Mouse (Mus musculus) kidney, adult 2 months (tissue): ENCODE measurements at regions not wholly inside any gene's neighbourhood (a gene's known extent, or its start where the extent isn't known, plus 50 kb on each side); places are given as distances from the start of the nearest gene placed in this dataset.

Experiments used
- CTCF ChIP-seq: fragments of 200-500 bp; conservative IDR thresholded peaks from 2 replicates; pipeline ENCODE4 v1.5.1; 2011; ENCODE audit warnings: low read depth, mild to moderate bottlenecking, control low read depth, low read length, moderate library complexity, mixed read lengths; ENCODE audit not compliant: insufficient read depth, insufficient read length
- POLR2A ChIP-seq: fragments of 200-500 bp; IDR thresholded peaks from one replicate; pipeline ENCODE4 v1.6.1; 2011; ENCODE audit warnings: low read depth, low read length, control low read depth

DNA sequence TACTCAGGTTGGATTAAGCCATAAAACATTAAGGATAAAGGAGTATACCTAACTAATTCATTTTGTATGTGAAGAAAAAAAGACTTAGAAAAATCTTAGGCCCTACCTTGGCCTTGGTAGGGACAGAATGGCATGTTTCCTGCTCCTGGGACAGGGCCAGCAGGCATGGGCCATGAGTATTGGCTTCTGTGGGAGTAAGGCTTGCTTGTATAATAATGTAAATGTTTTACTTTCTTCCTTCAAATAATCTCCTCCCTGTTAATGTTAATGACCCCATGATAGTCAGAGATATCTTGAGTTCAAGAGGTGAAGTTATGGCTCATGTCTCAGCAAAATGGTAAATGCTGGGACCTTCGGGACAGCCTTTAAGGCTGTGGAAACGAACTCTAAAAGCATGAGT lies 71.5 kb upstream of the Bet1 start:
- no peak for TF ChIP-seq CTCF
- TF ChIP-seq POLR2A, result no peak
